Mouse (Mus musculus) embryo, embryonic 10 days (tissue): ENCODE measurements around the gene Utp3.
"Not testable (repeated sequence)": the region's sequence is repeated elsewhere in the genome, so short reads cannot be mapped to it uniquely, and the experiment has no call there.

Experiments
- DNase-seq: peaks from one replicate; pipeline ENCODE4 v3.0.0-alpha.2; 2015; ENCODE audit warnings: low spot score

Utp3 gene

DNA sequence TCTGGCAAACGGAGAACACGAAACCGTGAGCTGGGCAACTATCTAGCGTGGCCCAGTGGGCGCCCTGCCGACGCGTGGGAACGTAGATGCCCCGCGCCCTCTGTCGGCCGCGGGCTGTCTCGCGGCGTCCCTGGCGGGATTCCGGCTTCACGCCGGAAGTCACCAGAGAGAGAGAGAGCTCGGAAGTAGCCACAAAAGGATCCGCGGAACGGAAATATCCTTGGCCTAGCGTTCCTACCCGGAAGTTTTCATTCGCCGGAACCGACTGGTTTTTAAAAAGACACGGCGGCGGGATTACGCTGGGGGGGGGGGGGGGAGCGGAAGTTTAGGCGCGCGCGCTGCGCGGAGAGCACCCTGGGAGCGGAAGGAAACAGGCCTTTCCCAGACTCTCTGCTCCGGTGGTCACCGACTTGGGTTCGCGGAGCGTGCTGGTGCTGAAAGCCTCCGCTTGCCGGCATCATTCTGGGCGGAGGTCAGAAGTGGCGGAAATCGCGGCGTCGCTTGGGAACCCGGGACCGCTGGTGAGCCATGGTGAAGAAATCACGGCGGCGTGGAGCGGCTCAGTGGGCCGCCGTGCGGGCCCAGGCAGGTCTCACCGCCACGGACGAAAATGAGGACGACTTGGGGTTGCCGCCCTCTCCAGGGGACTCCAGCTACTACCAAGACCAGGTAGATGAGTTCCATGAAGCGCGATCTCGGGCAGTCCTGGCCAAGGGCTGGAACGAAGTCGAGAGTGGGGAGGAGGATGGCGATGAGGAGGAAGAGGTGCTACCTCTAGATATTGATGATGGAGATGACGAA is at the start of gene Utp3:
TSS of gene Utp3 (plus strand) at position 377 of the 801 bp plus-strand sequence.
- peak; percentile 92 for DNase-seq

DNA sequence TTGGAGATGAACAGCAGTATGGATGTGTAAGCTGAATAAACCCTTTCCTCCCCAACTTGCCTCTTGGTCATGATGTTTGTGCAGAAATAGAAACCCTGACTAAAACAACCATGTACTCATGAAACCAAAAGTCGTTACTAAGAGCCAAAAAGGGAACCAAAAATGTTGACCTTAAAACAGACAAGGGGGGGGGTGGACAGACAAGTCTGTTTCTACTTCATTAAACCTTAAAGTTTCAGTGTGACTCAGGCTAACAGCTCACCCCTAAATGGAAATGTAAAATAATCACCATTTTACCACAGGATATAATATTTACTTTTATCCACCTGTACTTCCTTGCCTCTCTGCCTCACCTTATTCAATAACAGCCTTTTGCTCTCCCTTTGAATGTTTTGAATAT is 45.7 kb upstream of the Utp3 start:
- DNase-seq: no peak

DNA sequence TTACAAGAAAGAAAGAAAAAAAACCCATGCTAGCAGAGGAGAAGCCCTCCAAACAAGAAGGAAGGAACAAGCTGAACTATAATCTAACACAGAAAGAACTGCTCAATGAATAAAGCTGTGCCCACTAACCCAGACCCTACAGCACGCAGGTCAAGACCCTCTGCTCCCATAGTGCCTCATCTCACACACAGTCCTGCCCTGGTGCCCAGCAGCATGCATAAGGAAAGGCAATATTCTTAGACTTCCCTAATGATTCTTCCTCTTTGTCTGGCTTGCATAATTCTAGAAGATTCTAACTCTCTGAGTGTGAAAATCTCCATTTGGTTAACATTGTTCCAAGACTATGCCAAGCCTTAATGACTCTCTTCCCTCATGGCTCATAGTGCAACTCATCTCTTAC is 45.3 kb upstream of the Utp3 start:
- DNase-seq: no peak

DNA sequence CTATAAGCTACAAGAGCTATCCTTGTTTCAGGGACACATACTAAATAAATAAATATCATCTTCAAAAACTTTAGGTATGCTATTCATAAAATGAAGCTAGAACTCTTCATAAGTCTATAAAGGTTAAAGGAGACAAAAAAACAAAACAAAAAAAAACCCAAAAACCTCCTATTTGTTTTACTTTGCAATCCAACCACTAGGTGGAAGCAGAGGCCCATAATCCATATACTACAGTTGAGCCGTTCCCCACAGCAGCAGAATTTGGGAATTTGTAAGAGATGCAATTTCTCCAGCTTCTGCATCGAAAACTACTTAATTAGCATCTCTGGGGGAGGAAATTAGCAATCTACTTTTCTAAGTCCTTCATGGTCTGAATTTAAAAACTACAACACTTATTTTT is 35.0 kb upstream of the Utp3 start:
- DNase-seq: peak; percentile 67

DNA sequence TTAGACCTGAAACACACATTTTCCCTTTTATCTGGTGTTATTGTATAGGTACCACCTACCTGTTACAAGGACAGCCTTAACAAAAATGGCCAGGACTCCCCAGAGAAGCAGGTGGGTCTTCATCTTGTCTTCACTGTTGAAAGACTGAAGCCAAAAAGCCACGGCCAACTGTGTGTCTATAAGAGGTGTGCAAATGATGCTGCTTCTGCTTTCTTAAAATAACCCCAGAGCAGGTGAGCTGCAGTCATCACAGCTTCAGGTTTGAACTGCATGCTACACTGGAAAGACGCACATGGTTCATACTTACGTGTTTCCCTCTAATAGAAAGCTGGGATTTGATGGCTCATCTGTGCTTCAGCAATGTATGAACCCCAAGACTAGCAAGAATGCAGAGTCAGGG is 26.6 kb upstream of the Utp3 start, which contains the start of gene Jchain:
TSS of gene Jchain (minus strand) at position 235 of the 400 bp plus-strand sequence.
- DNase-seq: no peak

DNA sequence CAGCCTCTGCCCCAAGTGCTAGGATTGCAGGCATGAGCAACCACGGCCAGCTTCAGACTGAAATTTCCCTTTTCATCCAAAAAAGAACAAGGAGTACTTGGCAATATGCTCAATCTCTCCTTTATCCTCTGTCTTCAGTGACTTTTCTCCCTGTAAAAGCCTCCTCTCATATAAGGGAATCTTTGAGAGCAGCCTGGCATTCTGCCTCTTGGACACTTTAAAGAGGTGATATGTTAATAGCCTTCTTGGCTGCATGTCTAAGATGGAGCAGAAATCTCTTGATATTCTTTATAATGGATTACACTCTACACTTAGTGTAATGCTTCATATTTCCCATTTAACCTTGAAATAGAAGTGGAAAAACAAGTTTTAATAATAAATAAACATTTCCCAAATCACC is 23.4 kb upstream of the Utp3 start:
- no peak for DNase-seq

DNA sequence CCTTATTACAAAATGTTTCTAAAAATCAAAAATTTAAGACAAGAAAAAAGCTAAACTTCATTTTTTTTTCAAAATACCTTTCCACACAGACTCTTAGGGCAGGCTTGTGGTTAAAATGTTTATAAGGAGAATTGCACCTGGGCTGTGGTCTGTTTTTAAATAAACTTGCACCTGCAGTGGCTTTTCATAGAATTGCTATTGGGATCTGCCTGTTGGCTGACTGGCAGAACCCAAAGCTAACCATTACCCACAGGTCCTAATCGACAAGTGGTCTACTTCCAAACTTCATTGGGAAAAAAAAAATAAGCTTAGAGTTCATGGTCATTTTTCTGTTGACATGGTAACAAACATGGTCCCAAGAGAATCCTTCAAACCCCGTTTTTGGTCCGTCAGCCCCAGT is 19.6 kb upstream of the Utp3 start:
- DNase-seq: no peak

DNA sequence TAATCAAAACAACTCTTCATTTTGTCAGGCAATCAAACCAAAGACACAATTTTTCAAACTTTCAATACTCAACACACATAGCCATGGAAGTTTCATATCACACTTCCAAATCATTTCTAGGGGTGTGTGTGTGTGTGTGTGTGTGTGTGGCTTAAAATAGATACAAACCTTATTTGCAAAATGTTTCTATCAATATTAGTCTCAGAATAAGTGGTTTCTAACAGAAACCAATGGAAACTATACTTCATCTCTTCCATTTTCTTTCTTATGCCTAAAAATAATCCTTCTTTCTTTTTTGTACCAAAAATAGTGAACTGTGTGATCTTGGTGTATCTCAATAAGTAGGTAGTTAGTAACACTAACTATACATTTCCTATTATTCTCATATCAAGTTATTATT is 13.4 kb upstream of the Utp3 start:
- DNase-seq: no peak

DNA sequence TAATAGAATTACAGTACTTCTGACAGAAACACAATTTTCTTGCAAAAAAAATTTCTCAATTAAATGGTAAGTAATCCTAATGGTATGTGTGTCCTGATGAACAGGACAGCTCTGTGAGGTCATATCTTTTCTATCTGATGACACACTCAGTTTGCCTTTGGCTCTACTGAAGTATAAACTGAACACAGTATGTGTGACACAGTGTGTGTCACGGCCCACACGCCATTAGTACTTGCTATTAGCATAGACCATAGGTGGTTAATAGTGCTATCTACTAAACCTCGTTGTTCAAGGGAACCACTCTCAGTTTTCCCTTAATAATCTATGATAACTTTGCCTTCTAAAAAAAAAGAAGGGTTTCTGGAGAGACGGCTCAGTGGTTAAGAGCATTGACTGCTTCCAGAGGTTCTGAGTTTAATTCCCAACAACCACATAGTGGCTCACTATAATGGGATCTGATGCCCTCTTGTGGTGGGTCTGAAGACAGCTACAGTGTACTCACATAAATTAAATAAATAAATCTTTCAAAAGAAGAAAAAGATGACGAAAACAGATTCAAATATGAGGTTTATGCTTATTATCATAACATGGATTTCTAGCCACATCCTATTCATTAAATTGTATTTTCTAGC is 11.5 kb upstream of the Utp3 start:
- DNase-seq: peak; percentile 66

DNA sequence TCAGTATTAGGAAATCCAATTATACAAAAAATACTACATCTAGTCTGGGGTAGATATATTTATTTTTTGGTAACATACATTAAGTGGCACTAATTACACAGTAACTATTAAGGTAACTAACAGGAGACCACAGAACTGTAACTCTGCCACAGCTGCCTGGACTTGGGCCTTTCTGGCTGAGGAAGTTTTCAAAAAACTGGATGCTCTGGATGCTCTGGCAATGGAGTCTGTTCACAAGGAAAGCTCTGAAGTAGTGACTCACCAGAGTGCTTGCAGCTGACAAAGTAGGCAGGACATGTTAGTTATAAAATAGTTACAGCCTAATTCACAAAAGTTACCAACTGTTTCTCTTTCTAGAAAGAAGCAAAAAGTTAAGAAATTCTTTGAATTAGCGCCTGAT is 9.9 kb upstream of the Utp3 start:
- DNase-seq: not testable (repeated sequence)

DNA sequence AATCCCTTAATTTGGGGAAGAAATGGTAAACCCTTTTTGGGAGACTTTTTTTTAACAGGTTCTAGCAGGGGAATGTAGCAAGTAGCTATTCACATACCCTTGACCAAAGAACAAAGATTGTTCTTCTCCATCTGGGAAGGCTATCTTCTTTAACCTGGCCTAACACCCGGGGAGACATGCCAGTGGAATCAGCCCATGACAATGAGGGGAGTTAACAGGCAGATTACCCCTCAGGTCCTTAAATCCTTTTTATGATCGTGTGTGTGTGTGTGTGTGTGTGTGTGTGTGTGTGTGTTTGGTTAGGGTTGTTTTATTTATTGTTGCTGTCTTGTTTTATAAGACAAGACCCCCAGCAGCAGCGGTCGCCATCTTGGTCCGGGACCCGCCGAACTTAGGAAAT is 8.7 kb upstream of the Utp3 start:
- no peak for DNase-seq

DNA sequence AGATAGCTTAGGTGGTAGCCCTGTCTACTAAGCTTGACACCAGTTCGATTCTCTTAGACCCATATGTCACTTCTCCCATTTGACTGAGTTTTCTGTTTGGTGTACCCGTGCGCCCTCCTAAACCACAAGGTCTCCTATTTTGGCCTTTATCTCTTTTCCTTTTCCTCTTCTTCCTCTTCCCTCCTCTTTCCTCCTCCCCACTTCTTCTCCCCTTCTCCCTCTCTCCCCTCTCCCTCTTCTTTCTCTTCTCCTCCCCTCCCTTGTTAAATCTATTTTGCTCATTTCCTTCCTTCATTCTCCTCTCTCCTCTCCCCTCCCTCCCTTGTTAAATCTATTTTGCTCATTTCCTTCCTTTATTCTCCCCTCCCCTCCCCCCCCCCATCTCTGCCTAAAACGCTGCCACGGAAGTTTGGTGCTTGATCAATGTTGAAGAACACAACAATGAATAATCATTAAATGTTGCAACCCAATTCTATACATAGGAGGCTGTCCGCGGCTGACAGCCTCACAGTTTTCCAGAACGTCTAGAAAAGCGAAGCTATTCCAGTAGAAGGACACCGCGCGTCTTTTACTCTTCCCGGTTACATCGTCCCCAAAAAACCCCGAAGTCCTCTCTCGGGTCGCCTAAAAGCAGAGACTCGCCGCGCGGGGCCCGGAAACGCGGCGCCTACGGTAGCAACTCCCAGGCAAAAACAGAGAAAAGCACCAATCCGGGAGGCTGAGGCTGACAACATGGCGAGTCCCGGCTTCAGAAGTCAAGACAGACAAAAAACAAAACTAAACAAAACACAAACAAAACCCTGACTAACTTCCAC is 784 bp upstream of the Utp3 start:
- no peak for DNase-seq

DNA sequence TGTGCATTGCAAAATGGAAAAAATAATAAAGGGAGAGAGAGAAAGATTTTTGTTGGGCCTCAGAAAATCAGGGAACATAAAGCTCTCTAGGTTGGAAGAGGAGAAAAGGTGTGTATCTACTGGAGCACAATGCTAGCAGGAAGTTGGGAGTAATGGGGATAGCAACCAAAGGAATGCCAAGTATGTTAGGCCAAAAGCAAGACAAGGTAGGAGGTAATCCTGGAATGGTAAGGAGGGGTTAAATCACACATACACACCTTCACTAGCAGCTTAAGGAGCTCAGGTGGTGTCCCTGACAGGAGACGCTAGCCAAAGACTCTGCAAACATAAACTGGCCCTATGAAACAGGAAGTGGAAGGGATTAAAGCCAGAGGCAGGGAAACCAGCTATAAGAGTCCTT is 4.7 kb downstream of the Utp3 start:
- no peak for DNase-seq

DNA sequence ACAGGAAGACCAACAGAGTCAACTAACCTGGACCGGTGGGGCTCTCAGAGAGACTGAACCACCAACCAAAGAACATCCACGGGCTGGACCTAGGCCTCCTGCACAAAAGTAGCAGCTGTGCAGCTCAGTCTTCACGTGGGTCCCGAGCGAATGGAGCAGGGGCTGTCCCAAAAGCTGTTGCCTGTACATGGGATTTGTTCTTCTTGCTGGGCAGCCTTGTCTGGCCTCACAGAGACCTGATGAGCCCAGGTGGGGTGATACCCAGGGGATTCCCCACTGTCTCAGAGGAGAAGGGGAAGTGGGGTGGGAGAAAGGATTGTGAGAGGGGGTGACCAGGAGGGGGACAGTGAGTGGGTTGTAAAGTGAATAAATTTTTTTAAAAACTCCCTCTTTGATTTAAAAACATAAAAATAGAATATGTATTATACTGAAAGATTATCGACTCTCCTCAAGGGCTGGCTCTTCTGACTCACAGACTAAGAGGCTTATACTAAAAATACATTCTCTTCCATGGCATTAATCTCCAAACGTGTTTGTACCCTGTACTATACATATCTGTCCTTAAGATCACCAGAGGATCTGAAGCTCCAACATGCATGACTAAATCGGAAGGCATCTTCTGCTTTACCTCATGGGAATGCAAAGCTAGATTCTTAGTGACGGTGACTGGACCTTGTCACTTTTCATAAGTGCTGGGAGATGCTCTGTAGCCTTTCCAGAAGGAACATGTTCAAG is 7.0 kb downstream of the Utp3 start:
- DNase-seq: no peak

DNA sequence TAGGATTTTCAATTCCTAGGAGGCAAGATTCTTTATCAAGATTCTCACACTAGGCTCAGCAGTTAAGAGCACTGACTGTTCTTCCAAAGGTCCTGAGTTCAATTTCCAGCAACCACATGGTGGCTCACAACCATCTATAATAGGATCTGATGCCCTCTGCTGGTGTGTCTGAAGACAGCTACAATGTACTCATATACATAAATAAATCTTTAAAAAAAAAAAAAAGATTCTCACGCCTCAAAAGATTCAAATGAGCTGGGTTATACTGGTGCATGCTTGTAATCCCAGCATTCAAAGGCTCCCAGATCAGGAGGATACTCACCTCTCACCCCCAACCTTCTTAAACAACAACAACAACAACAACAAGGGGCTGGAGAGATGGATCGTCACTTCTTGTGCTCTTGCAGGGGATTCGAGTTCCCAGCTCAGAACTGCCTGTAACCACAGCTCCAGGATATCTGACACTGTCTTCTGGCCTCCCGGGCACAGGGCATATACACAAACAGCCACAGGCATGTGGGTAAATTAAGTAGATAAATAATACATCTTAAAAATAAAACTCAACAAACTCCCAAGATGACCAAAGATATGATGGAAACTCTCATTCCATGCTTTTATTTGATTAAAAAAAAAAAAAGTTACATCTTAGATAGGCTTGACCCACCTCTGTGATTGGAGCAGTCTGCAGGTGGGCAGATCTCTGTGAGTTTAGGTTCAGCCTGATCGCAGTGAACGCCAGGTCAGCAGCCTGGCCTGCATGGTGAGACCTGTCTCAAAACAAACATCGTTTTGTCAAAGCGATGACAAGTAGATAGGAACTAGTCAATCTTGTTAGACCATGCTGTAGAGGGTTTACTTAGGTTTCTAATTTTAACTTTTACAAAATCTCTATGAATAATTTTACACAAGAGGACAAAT is 8.9 kb downstream of the Utp3 start:
- DNase-seq: no peak

DNA sequence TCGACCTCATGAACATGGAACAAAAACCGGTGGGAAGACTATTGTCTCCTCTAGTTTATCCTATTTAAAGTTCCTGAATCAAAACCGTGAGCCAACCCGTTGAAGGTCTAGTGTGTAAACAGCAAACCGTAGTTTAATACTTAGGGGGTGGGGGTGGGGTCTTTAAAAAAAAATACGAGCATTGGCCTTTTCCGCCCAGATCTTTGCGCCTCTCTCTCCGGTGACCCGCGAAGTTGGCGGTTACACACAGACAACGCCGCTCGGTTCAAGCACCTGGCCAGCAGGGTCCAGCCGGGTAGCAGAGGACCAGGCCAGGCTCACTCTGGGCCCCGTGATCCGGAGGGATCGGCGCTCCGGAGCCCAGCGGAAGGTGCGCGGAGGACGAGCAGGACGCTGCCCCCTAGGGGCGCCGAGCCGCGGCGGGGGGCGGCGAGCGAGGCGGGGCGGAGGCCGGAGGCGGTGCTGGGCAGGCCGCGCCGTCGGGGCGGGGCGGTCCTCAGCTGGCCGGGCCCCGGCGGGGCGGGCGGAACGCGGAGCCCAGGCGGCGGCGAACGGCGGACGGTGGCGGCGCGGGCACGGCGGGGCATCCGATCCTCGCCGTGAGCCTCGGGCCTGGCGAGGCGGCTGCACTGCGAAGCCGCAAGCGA is 10.4 kb downstream of the Utp3 start, which contains the start of gene Rufy3:
TSS of gene Rufy3 (plus strand) at position 540 of the 647 bp plus-strand sequence.
- peak; percentile 82 for DNase-seq

DNA sequence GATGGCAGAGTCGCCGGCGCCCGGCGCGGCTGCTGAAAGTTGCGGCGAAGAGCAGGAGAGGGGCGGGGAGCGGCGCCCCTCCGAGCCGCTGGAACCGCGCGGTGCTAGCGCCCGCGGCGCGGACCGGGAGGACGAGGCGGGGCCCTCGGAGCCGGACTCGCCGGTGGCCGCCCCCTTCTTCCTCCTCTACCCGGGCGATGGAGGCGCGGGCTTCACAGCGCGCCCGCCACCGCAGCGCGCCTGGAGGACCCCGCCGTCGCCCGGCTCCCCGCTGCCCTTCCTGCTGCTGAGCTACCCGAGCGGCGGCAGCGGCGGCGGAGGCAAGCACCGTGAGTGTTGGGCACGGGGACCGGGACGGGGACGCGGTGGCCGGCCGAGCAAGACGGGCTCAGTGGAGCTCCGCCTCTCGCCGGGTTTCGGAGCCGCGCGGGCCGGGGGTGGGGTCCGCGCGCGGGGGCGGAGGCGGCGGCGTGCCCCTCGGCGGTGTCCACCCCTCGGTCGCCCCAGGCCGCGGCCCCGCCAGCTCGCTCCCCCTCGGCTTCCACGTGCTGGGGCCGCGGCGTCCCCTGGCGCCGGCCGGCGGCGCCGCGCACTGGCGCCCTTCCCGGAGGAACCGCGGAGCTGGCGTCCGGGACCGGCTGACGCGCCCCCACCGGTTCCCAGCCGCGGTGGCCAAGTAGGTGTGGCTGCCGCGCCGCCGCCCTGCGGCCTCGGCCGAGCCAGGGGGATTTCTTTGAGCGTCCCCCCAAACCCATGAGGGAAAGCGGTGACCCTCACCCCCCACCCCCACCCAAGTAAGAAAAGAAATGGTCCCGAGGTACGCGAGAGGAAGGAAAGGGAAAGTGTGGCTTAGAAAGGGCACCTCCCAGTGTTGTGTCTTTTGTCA is 11.1 kb downstream of the Utp3 start:
- peak; percentile 52 for DNase-seq

DNA sequence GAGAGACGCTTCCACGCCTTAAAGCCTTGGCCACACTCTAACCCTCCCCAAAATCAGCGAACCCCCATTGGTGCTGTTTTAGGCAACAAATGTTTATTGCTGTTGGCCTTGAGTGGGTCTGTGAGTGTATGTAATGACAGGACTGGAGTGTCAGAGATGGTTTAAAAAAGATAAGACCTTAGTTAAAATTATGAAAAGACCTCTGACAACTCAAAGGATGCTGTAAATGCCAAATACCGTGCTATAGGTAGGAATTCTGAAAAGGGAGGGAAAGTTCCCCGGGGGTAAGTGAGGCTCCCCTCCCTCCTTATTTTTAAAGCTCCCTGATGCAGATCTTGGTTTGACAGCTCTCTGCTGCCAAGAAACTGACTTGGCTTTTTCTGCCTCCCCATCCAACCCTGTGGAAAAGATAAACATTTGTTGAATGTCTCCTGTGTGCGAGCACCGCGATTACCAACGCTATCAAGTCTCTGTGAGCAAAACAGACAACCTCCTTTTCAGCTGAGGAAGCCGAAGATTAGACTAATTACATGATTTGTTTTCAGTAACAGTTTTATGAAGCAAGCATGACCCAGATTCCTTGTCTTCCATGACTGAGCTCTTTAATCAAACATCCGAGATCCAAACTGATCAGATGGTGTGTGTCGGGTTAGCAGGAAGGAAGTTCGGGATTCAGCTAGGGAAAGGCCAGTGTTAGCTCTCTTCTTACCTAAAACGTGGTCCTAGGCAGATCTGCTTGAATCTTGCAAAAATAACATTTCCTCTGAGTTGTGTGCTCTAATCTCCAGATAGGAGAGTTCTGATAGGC is 12.0 kb downstream of the Utp3 start:
- DNase-seq: peak; percentile 18

DNA sequence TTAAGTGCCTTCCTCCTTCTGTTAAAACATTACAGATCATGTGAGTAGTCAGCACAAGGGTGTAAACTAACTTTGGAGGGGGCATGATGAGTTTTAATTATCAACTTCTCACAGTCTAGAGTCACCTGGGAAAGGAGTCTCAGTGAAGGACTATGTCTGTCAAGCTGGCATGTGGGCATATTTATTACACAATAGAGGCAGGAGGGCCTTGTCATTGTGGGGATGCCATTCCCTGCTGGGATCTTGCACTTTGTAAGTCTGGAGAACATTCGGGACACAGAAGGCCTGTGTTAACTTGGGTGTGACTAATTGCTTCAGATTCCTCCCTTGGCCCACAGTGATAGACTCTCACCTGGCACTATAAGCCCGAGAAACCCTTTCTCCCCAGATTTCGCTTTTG is 15.3 kb downstream of the Utp3 start:
- DNase-seq: no peak
